Mouse (Mus musculus): ENCODE results near the gene Vegfd. TPM values are rescaled to one million over a fixed set of nuclear protein-coding genes. Genes with fewer than 3 reads are reported as not detected.

Vegfd gene
- 0.79 TPM for polyA plus RNA-seq (2014; fragmentation: Illumina TruSeq; extraction: RNeasy Lipid Tissue Mini Kit (QIAGEN cat#74804); ENCODE audit: low read depth, low replicate concordance)

GRCm38 (mm10) chrX:164373081-164373480 lies at the start of gene Vegfd:
TSS of gene Vegfd (plus strand) at chrX:164373378.

GRCm38 (mm10) chrX:164419471-164419939 lies 46.3 kb downstream of the Vegfd start, which contains the start of gene Piga:
TSS of gene Piga (plus strand) at chrX:164419787.

GRCm38 (mm10) chrX:164436709-164437108 lies 63.5 kb downstream of the Vegfd start, which contains the start of gene Asb11:
TSS of gene Asb11 (plus strand) at chrX:164436994.

Other genes starting within 250 kb of the Vegfd start
- gene Ace2, start 234.0 kb upstream of the Vegfd start, polyA plus RNA-seq (2014; fragmentation: Illumina TruSeq; extraction: RNeasy Lipid Tissue Mini Kit (QIAGEN cat#74804); ENCODE audit: low read depth, low replicate concordance), result 1.0 TPM
- gene Bmx, start 115.2 kb upstream of the Vegfd start, polyA plus RNA-seq (2014; fragmentation: Illumina TruSeq; extraction: RNeasy Lipid Tissue Mini Kit (QIAGEN cat#74804); ENCODE audit: low read depth, low replicate concordance), result 0.24 TPM
- gene Pir, start 104.0 kb upstream of the Vegfd start, polyA plus RNA-seq (2014; fragmentation: Illumina TruSeq; extraction: RNeasy Lipid Tissue Mini Kit (QIAGEN cat#74804); ENCODE audit: low read depth, low replicate concordance), result 31.4 TPM
- gene Piga, start 46.4 kb downstream of the Vegfd start, polyA plus RNA-seq (2014; fragmentation: Illumina TruSeq; extraction: RNeasy Lipid Tissue Mini Kit (QIAGEN cat#74804); ENCODE audit: low read depth, low replicate concordance), result 7.7 TPM
- gene Asb11, start 63.6 kb downstream of the Vegfd start, polyA plus RNA-seq (2014; fragmentation: Illumina TruSeq; extraction: RNeasy Lipid Tissue Mini Kit (QIAGEN cat#74804); ENCODE audit: low read depth, low replicate concordance), result not detected
- not detected for gene Asb9, start 132.9 kb downstream of the Vegfd start, polyA plus RNA-seq (2014; fragmentation: Illumina TruSeq; extraction: RNeasy Lipid Tissue Mini Kit (QIAGEN cat#74804); ENCODE audit: low read depth, low replicate concordance)